Mouse (Mus musculus): ENCODE results near the gene Sergef. TPM values are rescaled to one million over a fixed set of nuclear protein-coding genes. Genes with fewer than 3 reads are reported as not detected.
"Not testable (repeated sequence)": the region's sequence is repeated elsewhere in the genome, so short reads cannot be mapped to it uniquely, and the experiment has no call there.

Gene Sergef
- 4.8 and 4.9 TPM in 2 replicates for polyA plus RNA-seq (2015; fragmentation: Nextera tagmentation; extraction: Ambion mirVana)

DNA sequence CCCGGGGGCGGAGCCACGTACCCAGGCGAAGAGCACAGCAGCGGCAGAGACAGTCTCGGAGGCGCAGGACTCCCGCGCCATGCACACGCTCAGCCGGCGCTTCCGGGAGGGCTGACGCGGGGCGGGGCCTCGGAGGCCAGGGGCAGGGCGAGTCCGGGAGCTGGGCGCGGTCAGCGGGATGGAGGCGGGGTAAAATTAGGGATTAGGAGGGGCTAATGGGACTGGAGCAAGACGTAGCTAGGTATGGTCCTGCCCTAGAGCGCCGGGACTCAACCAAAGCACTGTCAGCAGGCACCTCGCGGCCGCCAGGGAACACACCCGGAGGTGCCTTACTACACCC is at the start of gene Sergef:
Gene Sergef (minus strand): TSS at position 116 of the 340 bp plus-strand sequence.
- H3K4me2 ChIP-seq (ENCODE audit: low read depth, low read length), result peak within 1 kb of the TSS; percentile 82
- no peaks in the 10 kb centered on the region for H3K9me3 ChIP-seq (replicated peaks; ENCODE audit: control insufficient read depth, low read length)
- no peaks in the 10 kb centered on the region for H3K36me3 ChIP-seq (ENCODE audit: control insufficient read depth, insufficient read depth)
- peak; percentile 97 for ATAC-seq (ENCODE audit: low read depth)
- peak within 1 kb of the TSS; percentile 65 for H3K4me3 ChIP-seq (ENCODE audit: low read depth, low read length)
- no peak within 1 kb of the TSS for H3K27ac ChIP-seq (ENCODE audit: low read length)
- no peaks in the 10 kb centered on the region for H3K27me3 ChIP-seq (ENCODE audit: control insufficient read depth, insufficient read depth, low read depth, low read length)
- under 1% methylated on average over 28 of the region's 30 CpGs for WGBS (ENCODE audit: insufficient replicate concordance)
- H3K9ac ChIP-seq (ENCODE audit: low read depth, low read length), result peak within 1 kb of the TSS; percentile 72
- peaks cover 11% of the 10 kb centered on the region for H3K4me1 ChIP-seq (ENCODE audit: control insufficient read depth, low read depth, low read length)

- H3K27ac ChIP-seq (ENCODE audit: low read length), result no peak overlapping the region
- H3K4me3 ChIP-seq (ENCODE audit: low read depth, low read length), result no peak overlapping the region
- H3K4me2 ChIP-seq (ENCODE audit: low read depth, low read length), result no peak overlapping the region
- no peaks in the 10 kb centered on the region for H3K4me1 ChIP-seq (ENCODE audit: control insufficient read depth, low read depth, low read length)
- peaks cover 17% of the 10 kb centered on the region for H3K36me3 ChIP-seq (ENCODE audit: control insufficient read depth, insufficient read depth)
- no peak for ATAC-seq (ENCODE audit: low read depth)
- no peaks in the 10 kb centered on the region for H3K9me3 ChIP-seq (replicated peaks; ENCODE audit: control insufficient read depth, low read length)
- H3K9ac ChIP-seq (ENCODE audit: low read depth, low read length), result no peak overlapping the region
- H3K27me3 ChIP-seq (ENCODE audit: control insufficient read depth, insufficient read depth, low read depth, low read length), result no peaks in the 10 kb centered on the region
- 66% methylated on average over 5 of the region's 5 CpGs for WGBS (ENCODE audit: insufficient replicate concordance)
These were observed 47.2 kb upstream of the Sergef start for GRCm38 (mm10) chr7:46686827-46687226.

DNA sequence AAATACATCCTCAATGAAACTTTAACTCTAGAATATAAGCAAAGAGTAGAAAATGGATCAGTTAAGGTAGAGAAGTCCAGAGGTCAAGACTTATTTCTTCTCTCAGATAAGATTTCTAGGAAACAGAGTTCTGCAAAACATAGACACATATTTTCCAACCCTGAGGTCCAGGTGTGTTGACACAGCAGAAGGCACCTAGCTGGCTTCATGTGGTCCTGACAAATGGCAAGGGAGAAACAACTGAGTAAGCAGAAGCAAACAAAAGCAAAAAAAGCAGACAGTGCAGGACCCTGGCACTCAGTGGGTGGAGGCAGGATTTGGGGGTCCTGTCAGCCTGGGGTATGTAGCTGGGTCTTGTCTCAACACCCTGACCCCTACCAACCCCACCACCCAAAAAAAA is 41.1 kb upstream of the Sergef start:
- no peak for ATAC-seq (ENCODE audit: low read depth)
- H3K27ac ChIP-seq (ENCODE audit: low read length), result no peak overlapping the region
- H3K36me3 ChIP-seq (ENCODE audit: control insufficient read depth, insufficient read depth), result no peaks in the 10 kb centered on the region
- H3K9me3 ChIP-seq (replicated peaks; ENCODE audit: control insufficient read depth, low read length), result no peaks in the 10 kb centered on the region
- no peak overlapping the region for H3K9ac ChIP-seq (ENCODE audit: low read depth, low read length)
- no peaks in the 10 kb centered on the region; the same call in 1 of the 2 replicates for H3K4me1 ChIP-seq (ENCODE audit: control insufficient read depth, low read depth, low read length)
- H3K27me3 ChIP-seq (ENCODE audit: control insufficient read depth, insufficient read depth, low read depth, low read length), result no peaks in the 10 kb centered on the region
- no peak overlapping the region for H3K4me2 ChIP-seq (ENCODE audit: low read depth, low read length)
- H3K4me3 ChIP-seq (ENCODE audit: low read depth, low read length), result no peak overlapping the region

- WGBS (ENCODE audit: insufficient replicate concordance), result 65% methylated on average over 7 of the region's 7 CpGs
- ATAC-seq (ENCODE audit: low read depth); H3K9me3 ChIP-seq (replicated peaks; ENCODE audit: control insufficient read depth, low read length): not testable (repeated sequence)
These were observed 39.4 kb upstream of the Sergef start for GRCm38 (mm10) chr7:46679044-46679443.

DNA sequence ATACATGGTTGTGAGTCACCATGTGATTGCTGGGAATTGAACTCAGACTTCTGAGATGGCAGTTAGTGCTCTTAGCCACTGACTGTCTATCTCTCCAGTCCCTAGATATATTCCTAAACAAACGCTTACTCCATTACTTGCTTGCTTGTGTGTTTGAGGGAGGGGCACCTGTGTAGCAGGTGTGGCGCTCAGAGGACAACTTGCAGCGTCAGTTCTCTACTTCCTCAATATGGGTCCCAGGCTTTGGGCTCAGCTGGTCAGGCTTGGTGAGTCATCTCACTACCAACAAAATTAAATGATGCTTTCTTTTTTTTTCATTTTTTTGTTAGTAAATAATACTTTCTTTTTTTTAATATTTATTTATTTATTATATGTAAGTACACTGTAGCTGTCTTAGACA is 38.8 kb upstream of the Sergef start:
- WGBS (ENCODE audit: insufficient replicate concordance), result 51% methylated on average over 3 of the region's 3 CpGs
- no peak for ATAC-seq (ENCODE audit: low read depth)
- no peak overlapping the region for H3K27ac ChIP-seq (ENCODE audit: low read length)
- H3K4me1 ChIP-seq (ENCODE audit: control insufficient read depth, low read depth, low read length), result no peaks in the 10 kb centered on the region; the same call in 1 of the 2 replicates
- no peak overlapping the region for H3K4me3 ChIP-seq (ENCODE audit: low read depth, low read length)
- no peaks in the 10 kb centered on the region for H3K36me3 ChIP-seq (ENCODE audit: control insufficient read depth, insufficient read depth)
- no peaks in the 10 kb centered on the region for H3K27me3 ChIP-seq (ENCODE audit: control insufficient read depth, insufficient read depth, low read depth, low read length)
- no peak overlapping the region for H3K9ac ChIP-seq (ENCODE audit: low read depth, low read length)
- no peak overlapping the region for H3K4me2 ChIP-seq (ENCODE audit: low read depth, low read length)
- no peaks in the 10 kb centered on the region for H3K9me3 ChIP-seq (replicated peaks; ENCODE audit: control insufficient read depth, low read length)

More at GRCm38 (mm10) chr7:46679044-46679443, 39.4 kb upstream of the Sergef start:
- H3K27ac ChIP-seq (ENCODE audit: low read length); H3K4me1 ChIP-seq (ENCODE audit: control insufficient read depth, low read depth, low read length); H3K36me3 ChIP-seq (ENCODE audit: control insufficient read depth, insufficient read depth); H3K27me3 ChIP-seq (ENCODE audit: control insufficient read depth, insufficient read depth, low read depth, low read length); H3K4me2 ChIP-seq (ENCODE audit: low read depth, low read length); H3K9ac ChIP-seq (ENCODE audit: low read depth, low read length); H3K4me3 ChIP-seq (ENCODE audit: low read depth, low read length): not testable (repeated sequence)

GRCm38 (mm10) chr7:46676808-46677360 is 37.3 kb upstream of the Sergef start:
- Histone ChIP-seq H3K4me3 (ENCODE audit: low read depth, low read length) (no peak overlapping the region), H3K36me3 (ENCODE audit: control insufficient read depth, insufficient read depth) (no peaks in the 10 kb centered on the region), H3K27me3 (ENCODE audit: control insufficient read depth, insufficient read depth, low read depth, low read length) (no peaks in the 10 kb centered on the region), H3K9ac (ENCODE audit: low read depth, low read length) (no peak overlapping the region), H3K4me2 (ENCODE audit: low read depth, low read length) (no peak overlapping the region), H3K27ac (ENCODE audit: low read length) (no peak overlapping the region), H3K9me3 (replicated peaks; ENCODE audit: control insufficient read depth, low read length) (no peaks in the 10 kb centered on the region), H3K4me1 (ENCODE audit: control insufficient read depth, low read depth, low read length) (no peaks in the 10 kb centered on the region; the same call in 1 of the 2 replicates)
- no peak for ATAC-seq (ENCODE audit: low read depth)
- 51% methylated on average over 5 of the region's 5 CpGs for WGBS (ENCODE audit: insufficient replicate concordance)

DNA sequence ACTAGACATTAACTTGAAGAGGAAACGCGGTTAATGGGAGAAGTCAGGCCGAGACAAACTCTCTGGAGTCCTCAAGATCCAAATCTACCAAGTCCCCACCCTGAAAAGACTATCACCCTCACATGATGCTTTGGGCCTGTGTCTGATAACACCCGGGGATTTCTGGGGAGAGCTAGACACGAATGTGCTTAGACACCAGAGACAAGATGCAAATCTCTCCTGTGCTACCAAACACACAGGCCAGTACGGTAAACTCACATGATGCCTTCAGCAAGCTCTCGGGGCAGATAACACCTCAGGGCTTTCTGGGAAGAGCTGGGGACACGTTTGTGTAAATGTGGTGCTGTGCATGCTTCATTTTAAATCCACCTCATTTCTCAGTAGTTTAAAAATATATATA is 36.3 kb upstream of the Sergef start:
- no peaks in the 10 kb centered on the region for H3K36me3 ChIP-seq (ENCODE audit: control insufficient read depth, insufficient read depth)
- no peaks in the 10 kb centered on the region for H3K9me3 ChIP-seq (replicated peaks; ENCODE audit: control insufficient read depth, low read length)
- no peak overlapping the region for H3K4me2 ChIP-seq (ENCODE audit: low read depth, low read length)
- no peak for ATAC-seq (ENCODE audit: low read depth)
- no peaks in the 10 kb centered on the region for H3K27me3 ChIP-seq (ENCODE audit: control insufficient read depth, insufficient read depth, low read depth, low read length)
- no peaks in the 10 kb centered on the region; the same call in 1 of the 2 replicates for H3K4me1 ChIP-seq (ENCODE audit: control insufficient read depth, low read depth, low read length)
- 38% methylated on average over 8 of the region's 8 CpGs for WGBS (ENCODE audit: insufficient replicate concordance)
- H3K27ac ChIP-seq (ENCODE audit: low read length), result no peak overlapping the region
- no peak overlapping the region for H3K9ac ChIP-seq (ENCODE audit: low read depth, low read length)
- H3K4me3 ChIP-seq (ENCODE audit: low read depth, low read length), result no peak overlapping the region

DNA sequence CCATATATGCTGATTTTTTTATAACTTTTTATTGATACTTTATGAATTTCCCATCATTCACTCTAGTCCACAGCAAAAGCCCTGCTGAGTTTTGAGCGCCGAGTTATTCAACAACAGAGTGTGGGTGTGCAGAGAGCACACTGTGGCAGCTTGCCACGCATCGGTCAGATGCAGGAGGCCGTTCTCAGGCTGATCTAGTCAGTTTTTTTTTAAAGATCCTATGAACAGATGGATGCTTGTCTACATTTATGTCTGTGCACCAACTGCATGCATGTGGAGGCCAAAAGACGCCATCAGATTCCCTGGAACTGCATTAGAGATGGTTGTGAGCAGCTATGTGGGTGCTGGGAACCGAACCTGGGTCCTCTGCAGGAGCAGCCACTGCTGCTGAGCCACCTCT is 35.5 kb upstream of the Sergef start:
- Histone ChIP-seq H3K27me3 (ENCODE audit: control insufficient read depth, insufficient read depth, low read depth, low read length) (no peaks in the 10 kb centered on the region), H3K4me3 (ENCODE audit: low read depth, low read length) (no peak overlapping the region), H3K9ac (ENCODE audit: low read depth, low read length) (no peak overlapping the region), H3K4me1 (ENCODE audit: control insufficient read depth, low read depth, low read length) (no peaks in the 10 kb centered on the region; the same call in 1 of the 2 replicates), H3K4me2 (ENCODE audit: low read depth, low read length) (no peak overlapping the region), H3K9me3 (replicated peaks; ENCODE audit: control insufficient read depth, low read length) (no peaks in the 10 kb centered on the region), H3K36me3 (ENCODE audit: control insufficient read depth, insufficient read depth) (no peaks in the 10 kb centered on the region), H3K27ac (ENCODE audit: low read length) (no peak overlapping the region)
- no peak for ATAC-seq (ENCODE audit: low read depth)
- WGBS (ENCODE audit: insufficient replicate concordance), result 79% methylated on average over 7 of the region's 7 CpGs

- Histone ChIP-seq H3K4me3 (ENCODE audit: low read depth, low read length) (no peak within 1 kb of the TSS), H3K27me3 (ENCODE audit: control insufficient read depth, insufficient read depth, low read depth, low read length) (peaks cover 10% of the 10 kb centered on the region), H3K9ac (ENCODE audit: low read depth, low read length) (no peak within 1 kb of the TSS), H3K27ac (ENCODE audit: low read length) (no peak within 1 kb of the TSS), H3K4me1 (ENCODE audit: control insufficient read depth, low read depth, low read length) (no peaks in the 10 kb centered on the region; the same call in 1 of the 2 replicates), H3K9me3 (replicated peaks; ENCODE audit: control insufficient read depth, low read length) (no peaks in the 10 kb centered on the region), H3K36me3 (ENCODE audit: control insufficient read depth, insufficient read depth) (no peaks in the 10 kb centered on the region), H3K4me2 (ENCODE audit: low read depth, low read length) (no peak within 1 kb of the TSS)
- WGBS (ENCODE audit: insufficient replicate concordance), result 37% methylated on average over 10 of the region's 10 CpGs
- ATAC-seq (ENCODE audit: low read depth), result no peak
These were observed 32.6 kb upstream of the Sergef start, which contains the start of gene Tph1 for GRCm38 (mm10) chr7:46672160-46672672. TSS of gene Tph1 (minus strand) at chr7:46672537.

Data from liver, embryonic 16.5 days (tissue).